Mouse (Mus musculus) midbrain, postnatal 0 days (tissue): ENCODE measurements around the gene 1700018F24Rik. TPM values are rescaled to one million over a fixed set of nuclear protein-coding genes. Genes with fewer than 3 reads are reported as not detected.
"Not testable (repeated sequence)": the region's sequence is repeated elsewhere in the genome, so short reads cannot be mapped to it uniquely, and the experiment has no call there.

ENCODE experiments used
- ATAC-seq: fragments of 200-750 bp; cut with Nextera tagmentation; 2 replicates; pipeline ENCODE4 v1.8.0; 2017; ENCODE audit warnings: moderate number of reproducible peaks, mild to moderate bottlenecking, moderate TSS enrichment, moderate library complexity; ENCODE audit not compliant: low FRiP score
- DNase-seq: peaks from one replicate; pipeline ENCODE4 v3.0.0-alpha.2; 2015; ENCODE audit warnings: low spot score
- H3K27ac ChIP-seq: fragments of 300-500 bp; sonication (generic); 2 replicates; pipeline ENCODE4 v1.5.1; 2014; ENCODE audit warnings: low read depth, mild to moderate bottlenecking, low read length, mixed read lengths
- H3K27me3 ChIP-seq: fragments of 300-500 bp; sonication (generic); 2 replicates; pipeline ENCODE4 v1.6.1; 2014; ENCODE audit warnings: low read length, control low read depth, mixed read lengths; ENCODE audit not compliant: insufficient read depth
- H3K36me3 ChIP-seq: fragments of 300-500 bp; sonication (generic); 2 replicates; pipeline ENCODE4 v1.6.1; 2014; ENCODE audit warnings: low read length, control low read depth, mixed read lengths; ENCODE audit not compliant: insufficient read depth
- H3K4me1 ChIP-seq: fragments of 300-500 bp; sonication (generic); 2 replicates; pipeline ENCODE4 v1.6.1; 2014; ENCODE audit warnings: mild to moderate bottlenecking, control low read depth, antibody characterized with exemption, low read length, mixed read lengths; ENCODE audit not compliant: insufficient read depth
- H3K4me2 ChIP-seq: fragments of 300-500 bp; sonication (generic); 2 replicates; pipeline ENCODE4 v1.6.1; 2014; ENCODE audit warnings: low read depth, mild to moderate bottlenecking, low read length, mixed read lengths; ENCODE audit not compliant: poor library complexity, severe bottlenecking
- H3K4me3 ChIP-seq: fragments of 300-500 bp; sonication (generic); 2 replicates; pipeline ENCODE4 v1.5.1; 2014; ENCODE audit warnings: low read depth, mild to moderate bottlenecking, low read length, moderate library complexity
- H3K9ac ChIP-seq: fragments of 300-500 bp; sonication (generic); replicated peaks from 2 replicates; pipeline ENCODE4 v1.6.1; 2014; ENCODE audit warnings: mild to moderate bottlenecking, low read length, moderate library complexity, mixed read lengths; ENCODE audit not compliant: poor library complexity, severe bottlenecking
- H3K9me3 ChIP-seq: fragments of 300-500 bp; sonication (generic); 2 replicates; pipeline ENCODE4 v1.6.1; 2016; ENCODE audit warnings: low read length, control low read depth
- CTCF ChIP-seq: IDR thresholded peaks from 2 replicates; pipeline ENCODE4 v1.5.1; 2016; ENCODE audit warnings: antibody characterized with exemption, mild to moderate bottlenecking
- WGBS: fragments of 180-500 bp; shearing (Covaris S2); extraction: QIAGEN DNeasy Blood & Tissue Kit; methylation state at CpG from one replicate; pipeline ENCODE4 v1.1.7; 2014; 5-methylcytosine and 5-hydroxymethylcytosine counted together
- polyA plus RNA-seq: library from polyadenylated mRNA; unstranded; fragments of >200 nt; fragmentation: Nextera tagmentation; extraction: Ambion mirVana; gene quantifications from 2 replicates; pipeline ENCODE4 v1.2.1, GENCODE M21; 2015
- total RNA-seq: library from RNA; depleted of rRNA; stranded (reverse); fragments of >200 nt; gene quantifications from 2 replicates; pipeline ENCODE4 v1.2.3, GENCODE M21; 2014

1700018F24Rik gene
- total and polyA plus RNA-seq, 2 experiments from 2014 or later: not detected

GRCm38 (mm10) chr5:145014278-145014677 lies 28.5 kb upstream of the 1700018F24Rik start:
- 89% methylated on average over 1 of the region's 1 CpGs for WGBS
- Histone ChIP-seq H3K9ac (no peak overlapping the region), H3K4me3 (no peak overlapping the region), H3K4me2 (no peak overlapping the region), H3K27me3 (no peaks in the 10 kb centered on the region), H3K27ac (no peak overlapping the region), H3K4me1 (no peaks in the 10 kb centered on the region), H3K36me3 (no peaks in the 10 kb centered on the region), H3K9me3 (no peaks in the 10 kb centered on the region)
- no peak for TF ChIP-seq CTCF
- ATAC-seq (no peak), DNase-seq (no peak)

- not testable (repeated sequence) for H3K9ac ChIP-seq, H3K36me3 ChIP-seq, H3K27ac ChIP-seq, H3K9me3 ChIP-seq, H3K4me2 ChIP-seq, H3K27me3 ChIP-seq, H3K4me3 ChIP-seq, ATAC-seq, DNase-seq, H3K4me1 ChIP-seq
- TF ChIP-seq CTCF: 0 out of 2 replicates have a peak, but pooled peaks have one; percentile 6
- 41% methylated on average over 1 of the region's 2 CpGs for WGBS
Observed at GRCm38 (mm10) chr5:145016761-145017160, 26.0 kb upstream of the 1700018F24Rik start.

GRCm38 (mm10) chr5:145020254-145020653 lies 22.5 kb upstream of the 1700018F24Rik start:
- not testable (repeated sequence) for ATAC-seq, H3K4me2 ChIP-seq, H3K9me3 ChIP-seq, H3K27me3 ChIP-seq, H3K4me3 ChIP-seq, H3K4me1 ChIP-seq, DNase-seq, H3K27ac ChIP-seq, H3K36me3 ChIP-seq, H3K9ac ChIP-seq
- 52% methylated on average over 1 of the region's 1 CpGs for WGBS

GRCm38 (mm10) chr5:145020712-145021111 lies 22.1 kb upstream of the 1700018F24Rik start:
- not testable (repeated sequence) for H3K36me3 ChIP-seq, H3K9me3 ChIP-seq, H3K4me1 ChIP-seq, H3K4me3 ChIP-seq, H3K9ac ChIP-seq, H3K27me3 ChIP-seq, H3K4me2 ChIP-seq, ATAC-seq, H3K27ac ChIP-seq
- WGBS: 58% methylated on average over 1 of the region's 1 CpGs
- DNase-seq: peak; percentile 3

- H3K9ac ChIP-seq, H3K4me1 ChIP-seq, H3K27ac ChIP-seq, H3K4me3 ChIP-seq, ATAC-seq, H3K36me3 ChIP-seq, H3K9me3 ChIP-seq, DNase-seq, H3K4me2 ChIP-seq, H3K27me3 ChIP-seq: not testable (repeated sequence)
- WGBS: 88% methylated on average over 1 of the region's 1 CpGs
Observed at GRCm38 (mm10) chr5:145030476-145030875, 12.3 kb upstream of the 1700018F24Rik start.

GRCm38 (mm10) chr5:145032391-145032790 lies 10.4 kb upstream of the 1700018F24Rik start, which contains the start of gene Gm4871:
Gene Gm4871, minus strand, starts transcription at chr5:145032754.
- H3K4me3 ChIP-seq, DNase-seq, H3K27ac ChIP-seq, H3K27me3 ChIP-seq, H3K4me2 ChIP-seq, H3K36me3 ChIP-seq, H3K9me3 ChIP-seq, H3K4me1 ChIP-seq, H3K9ac ChIP-seq, ATAC-seq: not testable (repeated sequence)
- 70% methylated on average over 5 of the region's 5 CpGs for WGBS
